ENCODE assay signal across 8 mouse cellular contexts in the genomic region with DNA sequence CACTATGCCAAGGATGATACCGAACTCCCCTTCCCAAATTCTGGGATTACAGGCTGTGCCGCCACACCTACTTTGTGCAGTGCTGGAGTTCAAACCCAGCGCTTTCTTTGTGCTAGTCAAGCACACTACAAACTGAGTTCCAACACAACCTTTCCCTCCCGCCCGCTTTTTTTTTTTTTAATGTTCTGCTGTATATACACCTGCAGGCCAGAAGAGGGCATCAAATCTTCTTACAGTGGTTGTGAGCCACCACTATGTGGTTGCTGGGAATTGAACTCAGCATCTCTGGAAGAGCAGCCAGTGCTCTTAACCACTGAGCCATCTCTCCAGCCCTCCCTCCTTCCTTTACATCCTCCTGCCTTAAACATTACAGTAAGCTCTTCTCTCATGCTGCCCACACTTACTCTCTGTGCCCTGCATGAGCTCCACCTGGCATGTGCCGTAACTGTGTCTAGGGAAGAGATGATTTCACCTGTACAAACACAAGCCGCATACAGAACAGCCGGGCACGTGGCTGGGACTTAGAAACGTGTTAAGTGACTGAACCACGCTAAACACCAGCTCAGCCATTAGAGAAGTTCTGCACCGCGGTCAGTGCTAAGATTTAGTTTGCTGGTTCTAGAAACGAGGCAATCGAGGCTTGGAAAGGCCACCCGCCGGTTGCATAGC. TPM values are rescaled to one million over a fixed set of nuclear protein-coding genes. Genes with fewer than 3 reads are reported as not detected.
DNase-seq lines count a peak whose midpoint lies in the region; ATAC-seq and TF ChIP-seq lines count a peak whose summit lies in the region.

No protein-coding gene starts in this region.

- DNase-seq in liver, adult 2 months (ENCODE audit: extremely low read depth, low read depth, low spot score): peak; percentile 40
- no peak for DNase-seq in liver
- peak; percentile 53 for DNase-seq in lung, postnatal 0 days (ENCODE audit: low spot score)
- no peak for DNase-seq in ovary, postnatal 14 days (ENCODE audit: low spot score)
- DNase-seq in frontal cortex, postnatal 10 days (ENCODE audit: low spot score in 2 of 2): no peak
- no peak for DNase-seq in adrenal gland, adult 18-20 months (ENCODE audit: low spot score in 2 of 2)

- H3K79me2 ChIP-seq in liver, adult 2 months (ENCODE audit: control insufficient read depth, insufficient read depth, low read length): no peaks in the 10 kb centered on the region

- TF ChIP-seq EP300 in lung, postnatal 0 days (IDR thresholded peaks at IDR 0.05): no peak

- no peaks in the 10 kb centered on the region for H3K27me3 ChIP-seq in liver, adult 2 months (ENCODE audit: control insufficient read depth, insufficient read depth, low read length)
- H3K27me3 ChIP-seq in heart, embryonic 15.5 days: no peaks in the 10 kb centered on the region
- no peaks in the 10 kb centered on the region for H3K27me3 ChIP-seq in lung, postnatal 0 days (replicated peaks; ENCODE audit: insufficient read depth, low read length)

- H3K4me3 ChIP-seq in liver, adult 2 months (ENCODE audit: insufficient read depth, low read depth, low read length): peak overlapping the region; percentile 48
- H3K4me3 ChIP-seq in heart, embryonic 15.5 days: peak overlapping the region; percentile 42
- H3K4me3 ChIP-seq in lung, postnatal 0 days (ENCODE audit: low read depth, low read length): peak overlapping the region; percentile 14; the same call in 1 of the 2 replicates

- peak; percentile 74 for ATAC-seq in activated CD4-positive, CD25-positive, alpha-beta regulatory T cell, adult 4 months
- no peak; the same call in 1 of the 2 replicates for ATAC-seq in heart, embryonic 15.5 days (replicated peaks; ENCODE audit: insufficient number of reproducible peaks, insufficient read depth, low FRiP score, low read depth)
- ATAC-seq in lung, postnatal 0 days: peak; percentile 22; the same call in 1 of the 2 replicates

- H3K9me3 ChIP-seq in heart, embryonic 15.5 days (replicated peaks): no peaks in the 10 kb centered on the region
- H3K9me3 ChIP-seq in lung, postnatal 0 days (ENCODE audit: low read length): no peaks in the 10 kb centered on the region

- no peak overlapping the region for H3K27ac ChIP-seq in liver, adult 2 months (replicated peaks; ENCODE audit: insufficient read depth, low read depth, low read length)
- H3K27ac ChIP-seq in heart, embryonic 15.5 days: no peak overlapping the region
- H3K27ac ChIP-seq in lung, postnatal 0 days (ENCODE audit: low read length): no peak overlapping the region

- TF ChIP-seq POLR2A in liver, adult 2 months (IDR thresholded peaks at IDR 0.05; ENCODE audit: extremely low read depth, insufficient read depth, low read length): no peak

- TF ChIP-seq CTCF in liver, adult 2 months (IDR thresholded peaks at IDR 0.05; ENCODE audit: low read depth, low read length): no peak
- TF ChIP-seq CTCF in lung, postnatal 0 days (IDR thresholded peaks at IDR 0.05): peak; percentile 60

- H3K4me2 ChIP-seq in heart, embryonic 15.5 days: peak overlapping the region; percentile 61
- peak overlapping the region; percentile 53 for H3K4me2 ChIP-seq in lung, postnatal 0 days (replicated peaks; ENCODE audit: low read depth, low read length)

- 35% methylated on average over 17 of the region's 17 CpGs for WGBS in liver, adult 2 months
- WGBS in heart, embryonic 15.5 days: 48% methylated on average over 17 of the region's 17 CpGs
- 33% methylated on average over 17 of the region's 17 CpGs for WGBS in lung, postnatal 0 days

- peak overlapping the region; percentile 25; the same call in 1 of the 2 replicates for H3K9ac ChIP-seq in liver, adult 2 months (ENCODE audit: low read depth, low read length)
- H3K9ac ChIP-seq in heart, embryonic 15.5 days: peak overlapping the region; percentile 38; the same call in 1 of the 2 replicates
- 0 out of 2 replicates have a peak overlapping the region, but pooled peaks have one; percentile 19 for H3K9ac ChIP-seq in lung, postnatal 0 days (replicated peaks; ENCODE audit: low read depth)

- H3K36me3 ChIP-seq in liver, adult 2 months (ENCODE audit: control insufficient read depth, insufficient read depth, low read length): no peaks in the 10 kb centered on the region
- H3K36me3 ChIP-seq in heart, embryonic 15.5 days: 0 out of 2 replicates have a peak, but pooled peaks cover 2% of the 10 kb centered on the region
- no peaks in the 10 kb centered on the region for H3K36me3 ChIP-seq in lung, postnatal 0 days (ENCODE audit: insufficient read depth, low read length)

- H3K4me1 ChIP-seq in liver, adult 2 months (ENCODE audit: control insufficient read depth, insufficient read depth, low read length): peaks cover 4% of the 10 kb centered on the region
- 0 out of 2 replicates have a peak, but pooled peaks cover 5% of the 10 kb centered on the region for H3K4me1 ChIP-seq in heart, embryonic 15.5 days (replicated peaks)
- no peaks in the 10 kb centered on the region for H3K4me1 ChIP-seq in lung, postnatal 0 days (ENCODE audit: insufficient read depth, low read depth, low read length)

RNA-seq across cellular contexts. Expression of gene Agtrap, which starts 13.2 kb away (rescaled TPM):
- total RNA-seq in liver, adult 2 months (2014; rRNA removed): 2.1 and 2.4 TPM in 2 replicates
- polyA plus RNA-seq in liver, adult 2 months (2012; rRNA removed): 3.7 TPM in 2 replicates
- polyA plus RNA-seq in activated CD4-positive, CD25-positive, alpha-beta regulatory T cell, adult 4 months (2017; shearing (Covaris generic)): 10 to 100 TPM; 16.7 to 17.4 TPM
- polyA plus RNA-seq in heart, embryonic 15.5 days (2015; fragmentation: Nextera tagmentation; extraction: Ambion mirVana): 15.8 and 18.7 TPM in 2 replicates
- 20.7 and 22.0 TPM in 2 replicates for polyA plus RNA-seq in lung, postnatal 0 days (2015; fragmentation: Nextera tagmentation; extraction: Ambion mirVana)
- total RNA-seq in adrenal gland, adult 18-20 months (2021): 10 to 100 TPM; 54.8 to 85.8 TPM

RNA-seq across cellular contexts. Expression of gene Mthfr, which starts 35.8 kb away (rescaled TPM):
- total RNA-seq in liver, adult 2 months (2014; rRNA removed): 4.1 and 6.2 TPM in 2 replicates
- 11.8 and 12.9 TPM in 2 replicates for polyA plus RNA-seq in liver, adult 2 months (2012; rRNA removed)
- 10 to 100 TPM in 1 of 2 experiments, 1 to 10 TPM in 1; 6.0 to 12.9 TPM for polyA plus RNA-seq in activated CD4-positive, CD25-positive, alpha-beta regulatory T cell, adult 4 months (2017; shearing (Covaris generic))
- polyA plus RNA-seq in heart, embryonic 15.5 days (2015; fragmentation: Nextera tagmentation; extraction: Ambion mirVana): 11.2 and 16.1 TPM in 2 replicates
- 14.0 and 14.2 TPM in 2 replicates for polyA plus RNA-seq in lung, postnatal 0 days (2015; fragmentation: Nextera tagmentation; extraction: Ambion mirVana)
- 10 to 100 TPM; 33.8 to 37.7 TPM for total RNA-seq in adrenal gland, adult 18-20 months (2021)

RNA-seq across cellular contexts. Expression of gene Clcn6, which starts 36.0 kb away (rescaled TPM):
- 1.8 and 2.8 TPM in 2 replicates for total RNA-seq in liver, adult 2 months (2014; rRNA removed)
- 2.0 and 5.3 TPM in 2 replicates for polyA plus RNA-seq in liver, adult 2 months (2012; rRNA removed)
- 1 to 10 TPM; 2.4 to 3.3 TPM for polyA plus RNA-seq in activated CD4-positive, CD25-positive, alpha-beta regulatory T cell, adult 4 months (2017; shearing (Covaris generic))
- polyA plus RNA-seq in heart, embryonic 15.5 days (2015; fragmentation: Nextera tagmentation; extraction: Ambion mirVana): 6.6 and 7.7 TPM in 2 replicates
- polyA plus RNA-seq in lung, postnatal 0 days (2015; fragmentation: Nextera tagmentation; extraction: Ambion mirVana): 3.5 and 4.1 TPM in 2 replicates
- 10 to 100 TPM; 11.2 to 13.8 TPM for total RNA-seq in adrenal gland, adult 18-20 months (2021)

RNA-seq across cellular contexts. Expression of gene Mad2l2, which starts 55.5 kb away (rescaled TPM):
- total RNA-seq in liver, adult 2 months (2014; rRNA removed): 8.1 and 8.9 TPM in 2 replicates
- polyA plus RNA-seq in liver, adult 2 months (2012; rRNA removed): 49.6 and 58.5 TPM in 2 replicates
- polyA plus RNA-seq in activated CD4-positive, CD25-positive, alpha-beta regulatory T cell, adult 4 months (2017; shearing (Covaris generic)): 10 to 100 TPM; 39.2 to 48.2 TPM
- polyA plus RNA-seq in heart, embryonic 15.5 days (2015; fragmentation: Nextera tagmentation; extraction: Ambion mirVana): 30.9 and 35.4 TPM in 2 replicates
- polyA plus RNA-seq in lung, postnatal 0 days (2015; fragmentation: Nextera tagmentation; extraction: Ambion mirVana): 35.2 and 35.7 TPM in 2 replicates
- total RNA-seq in adrenal gland, adult 18-20 months (2021): 10 to 100 TPM; 20.2 to 21.6 TPM

RNA-seq across cellular contexts. Expression of gene Draxin, which starts 55.8 kb away (rescaled TPM):
- total RNA-seq in liver, adult 2 months (2014; rRNA removed): not detected in 2 replicates
- polyA plus RNA-seq in liver, adult 2 months (2012; rRNA removed): not detected in 2 replicates
- polyA plus RNA-seq in activated CD4-positive, CD25-positive, alpha-beta regulatory T cell, adult 4 months (2017; shearing (Covaris generic)): under 1 TPM in 1 of 2 experiments, not detected in 1; 0.11 TPM
- polyA plus RNA-seq in heart, embryonic 15.5 days (2015; fragmentation: Nextera tagmentation; extraction: Ambion mirVana): 0.15 TPM in 1 of 2 replicates, not detected in the other
- 0.06 TPM in 2 replicates for polyA plus RNA-seq in lung, postnatal 0 days (2015; fragmentation: Nextera tagmentation; extraction: Ambion mirVana)
- under 1 TPM in 1 of 2 experiments, not detected in 1; 0.07 TPM for total RNA-seq in adrenal gland, adult 18-20 months (2021)

Comparison
In these comparisons a context has a peak if more than half of its experiments do, and no peak if none do; other contexts are left out.
1. DNase-seq: peak in liver, adult 2 months (single experiment) and lung, postnatal 0 days (single experiment); none in liver (single experiment), ovary, postnatal 14 days (single experiment), frontal cortex, postnatal 10 days (0 of 2) and adrenal gland, adult 18-20 months (0 of 2).
2. Peak in every context shown above with its lines, with median percentiles within 50 percentile points of each other: H3K4me3 ChIP-seq and H3K9ac ChIP-seq.